Mouse (Mus musculus) erythroblast, embryonic 14.5 days (primary cell): ENCODE data around the gene Pcdh11x.

Experiments
- GATA1 ChIP-seq: IDR thresholded peaks from 2 replicates; pipeline ENCODE4 v1.6.1; 2012; ENCODE audit warnings: low read length, inconsistent platforms, mixed read lengths
- TAL1 ChIP-seq: IDR thresholded peaks from 3 replicates; pipeline ENCODE4 v1.6.1; 2012; ENCODE audit warnings: low read length, inconsistent platforms, mixed read lengths

- TF ChIP-seq TAL1 = no peak
- TF ChIP-seq GATA1 = no peak
Observed at GRCm38 (mm10) chrX:120260089-120260488, 30.0 kb upstream of the Pcdh11x start.
